Mouse (Mus musculus) ovary, postnatal 36 days (tissue): ENCODE results near the gene Tpd52l1.

Experiments
- DNase-seq: peaks from one replicate; pipeline ENCODE4 v3.0.0; 2022; ENCODE audit warnings: low spot score, mixed read lengths

The Tpd52l1 gene

DNA sequence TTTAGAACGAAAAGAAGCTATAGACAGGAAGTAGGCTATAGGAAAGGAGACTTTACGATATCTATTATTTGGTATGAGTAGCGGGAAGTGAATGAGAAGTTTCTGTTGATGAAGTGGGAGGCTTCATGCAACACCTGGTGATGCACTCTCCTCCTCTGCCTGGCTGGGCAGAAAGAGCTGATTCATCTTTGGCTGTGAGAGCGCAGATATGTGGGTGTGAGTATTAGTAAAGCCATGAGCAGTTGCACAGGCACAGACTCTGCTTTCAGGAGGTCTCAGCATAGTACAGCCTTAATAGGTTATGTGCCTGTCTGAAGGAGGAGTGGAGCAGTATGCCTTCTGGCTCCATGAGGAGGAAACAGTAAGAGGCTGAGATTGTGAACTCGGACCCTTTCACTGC is 109.3 kb downstream of the Tpd52l1 start:
- no peak for DNase-seq

DNA sequence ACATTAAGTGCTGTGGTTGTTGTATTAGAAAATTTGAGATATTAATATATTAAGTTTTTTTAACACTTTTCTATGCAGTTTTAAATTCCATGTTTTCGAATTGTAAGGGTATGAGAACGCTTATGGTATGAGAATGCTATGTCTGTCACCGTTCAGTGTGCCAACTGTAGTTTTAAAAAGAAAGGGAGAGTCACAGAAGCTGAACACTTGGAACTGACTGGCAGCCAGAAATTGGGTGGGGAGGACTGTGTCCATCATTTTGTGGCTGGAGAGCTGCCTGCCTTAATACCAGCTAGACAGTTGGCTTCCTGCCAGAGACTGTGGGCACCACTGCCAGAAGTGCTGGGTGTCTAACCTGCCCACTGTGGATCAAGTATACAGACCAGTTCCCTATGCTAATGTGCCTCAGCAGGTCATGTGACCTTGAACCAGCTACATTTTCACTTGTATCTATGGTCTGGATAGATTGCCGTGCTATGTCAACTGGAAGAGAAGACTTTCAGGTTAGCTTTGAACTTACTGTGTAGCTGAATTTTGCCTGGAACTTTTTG is 114.5 kb downstream of the Tpd52l1 start:
- peak; percentile 48 for DNase-seq

DNA sequence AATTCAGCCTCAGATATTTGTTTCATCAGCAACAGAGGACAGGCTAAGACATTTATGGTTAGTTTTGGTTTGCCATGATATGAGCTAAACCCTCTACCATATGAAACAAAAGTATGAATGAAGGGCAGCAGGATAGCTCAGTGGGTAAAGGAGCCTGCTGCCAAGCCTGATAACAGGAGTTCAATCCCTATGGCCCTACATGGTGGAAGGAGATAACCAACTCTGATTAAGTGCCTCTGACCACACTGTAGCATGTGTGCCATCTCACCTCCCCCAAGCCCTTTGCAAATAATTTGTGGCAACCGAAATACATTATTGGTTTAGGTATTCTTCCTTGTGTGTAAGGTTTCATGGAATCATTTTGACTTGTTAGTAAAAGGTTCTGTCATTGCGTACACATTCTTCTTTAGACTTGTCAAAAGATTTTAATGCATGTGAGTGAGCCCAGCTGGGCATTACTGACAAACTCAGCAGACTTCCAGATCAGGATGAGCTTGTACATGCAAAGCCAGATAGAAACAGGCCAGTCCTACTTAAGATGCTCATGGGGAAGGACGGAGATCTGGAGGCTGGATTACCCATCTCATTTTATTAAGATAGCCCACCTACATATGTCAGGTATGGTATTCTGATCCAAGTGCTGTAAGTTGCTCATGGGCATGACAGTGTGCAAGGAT is 115.3 kb downstream of the Tpd52l1 start:
- no peak for DNase-seq

DNA sequence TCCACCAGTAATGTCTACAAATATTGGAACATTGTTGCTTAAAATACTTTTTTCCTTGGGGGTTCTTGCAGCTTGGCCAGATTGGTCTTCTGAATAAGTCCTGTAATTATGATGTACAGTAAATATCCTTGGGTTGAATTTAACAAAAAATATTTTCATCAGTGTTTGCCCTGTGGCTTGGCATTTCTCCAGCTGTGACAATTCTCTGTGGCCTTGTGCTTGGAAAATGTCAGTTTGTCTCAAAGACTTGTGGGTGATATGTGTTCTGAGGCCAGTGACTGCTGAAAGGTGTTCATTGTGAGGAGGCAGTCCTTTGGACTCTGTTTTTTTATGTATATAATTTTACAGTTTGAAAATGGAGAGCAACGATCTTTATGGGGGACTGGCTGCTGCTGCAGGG is 116.3 kb downstream of the Tpd52l1 start:
- DNase-seq = peak; percentile 26

DNA sequence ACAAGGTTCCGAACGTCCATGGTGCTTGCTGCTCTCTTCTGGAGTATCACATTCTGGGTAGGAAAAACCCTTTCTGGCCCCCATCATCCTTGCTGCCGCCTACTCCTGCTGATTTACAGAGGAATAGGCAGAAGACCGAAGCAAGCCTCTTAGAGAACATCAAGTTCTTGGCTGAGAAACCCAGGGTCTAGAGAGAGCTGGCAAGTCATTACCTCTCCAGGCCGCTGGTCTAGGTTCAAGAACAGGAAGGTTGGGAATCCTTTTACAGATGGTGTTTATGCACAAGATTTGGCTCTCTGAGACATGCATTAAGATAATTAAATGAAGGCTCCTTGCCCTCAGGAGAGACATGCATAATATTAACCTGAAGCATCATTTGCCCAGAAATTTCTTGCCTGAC is 127.3 kb downstream of the Tpd52l1 start:
- DNase-seq = no peak

DNA sequence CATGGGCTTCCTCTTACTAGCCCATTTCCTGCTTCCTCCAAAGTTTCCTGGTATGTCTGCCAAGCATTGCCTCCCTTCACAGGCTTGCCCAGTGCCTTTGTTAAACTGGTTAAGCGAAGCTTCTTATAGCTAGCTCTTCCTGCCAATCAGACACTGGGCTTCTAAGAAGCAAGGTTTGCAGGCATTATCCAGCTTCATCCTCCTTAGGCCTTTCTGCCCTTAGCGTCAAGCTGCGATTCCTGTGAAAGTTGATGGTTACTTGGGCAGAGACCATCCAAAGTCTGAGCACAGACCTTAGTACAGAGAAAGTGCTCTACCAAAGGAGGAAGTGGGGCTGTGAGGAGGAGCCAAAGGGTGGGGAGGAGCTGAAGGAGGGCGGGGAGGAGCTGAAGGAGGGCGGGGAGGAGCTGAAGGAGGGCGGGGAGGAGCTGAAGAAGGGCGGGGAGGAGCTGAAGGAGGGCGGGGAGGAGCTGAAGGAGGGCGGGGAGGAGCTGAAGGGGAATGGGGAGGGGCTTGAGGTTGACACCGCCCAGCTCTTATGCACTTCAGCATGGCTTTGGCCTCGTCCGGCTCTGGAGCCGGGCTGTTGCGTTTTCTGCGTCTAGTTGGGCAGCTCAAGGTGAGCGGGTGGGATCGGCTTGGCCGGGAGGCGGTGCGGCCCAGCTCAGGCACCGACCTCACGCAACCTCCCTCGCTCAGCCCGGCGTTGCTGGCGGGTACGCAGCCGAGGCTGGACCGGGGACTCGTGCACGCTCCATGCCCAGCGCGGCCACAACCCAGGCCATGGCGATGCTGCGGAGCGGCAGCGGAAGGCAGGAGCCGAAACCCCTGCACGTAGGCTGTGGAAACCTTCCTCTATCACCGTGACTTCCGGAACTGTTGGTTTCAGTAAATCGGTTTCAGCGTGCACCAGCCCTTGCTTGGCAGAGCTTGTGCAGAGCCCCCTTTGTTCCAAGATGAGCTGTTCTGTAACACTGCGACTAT is 132.6 kb downstream of the Tpd52l1 start, which contains the start of gene Hddc2:
Hddc2 (plus strand) TSS at position 519 of the 984 bp plus-strand sequence.
- peak; percentile 80 for DNase-seq

DNA sequence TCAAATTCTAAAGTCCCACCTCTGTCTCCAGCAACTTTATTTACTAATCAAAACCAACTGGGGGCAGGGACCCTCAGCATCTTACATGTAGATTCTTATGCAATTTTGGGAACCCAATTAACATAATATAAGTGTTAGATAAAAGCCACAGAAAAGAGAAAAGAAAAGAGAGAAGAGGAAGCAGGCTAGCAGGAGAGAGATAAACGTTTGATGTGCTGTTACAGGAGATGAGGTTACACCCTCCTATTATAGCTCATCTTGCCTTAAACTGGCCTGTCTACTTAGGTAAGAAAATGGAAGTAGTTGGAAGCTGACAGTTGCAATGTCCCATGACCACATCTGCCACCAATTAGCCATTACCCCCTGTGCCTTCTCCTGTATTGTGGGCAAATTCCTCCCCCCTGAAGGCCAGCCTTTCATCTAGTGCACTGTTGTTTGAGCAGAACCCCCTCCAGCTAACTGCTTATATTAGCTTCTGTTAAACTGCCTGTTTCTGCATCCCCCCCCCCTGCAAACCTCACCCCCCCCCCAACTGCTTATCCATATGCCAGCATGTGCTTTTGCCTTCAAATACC is 138.6 kb downstream of the Tpd52l1 start:
- DNase-seq = no peak

DNA sequence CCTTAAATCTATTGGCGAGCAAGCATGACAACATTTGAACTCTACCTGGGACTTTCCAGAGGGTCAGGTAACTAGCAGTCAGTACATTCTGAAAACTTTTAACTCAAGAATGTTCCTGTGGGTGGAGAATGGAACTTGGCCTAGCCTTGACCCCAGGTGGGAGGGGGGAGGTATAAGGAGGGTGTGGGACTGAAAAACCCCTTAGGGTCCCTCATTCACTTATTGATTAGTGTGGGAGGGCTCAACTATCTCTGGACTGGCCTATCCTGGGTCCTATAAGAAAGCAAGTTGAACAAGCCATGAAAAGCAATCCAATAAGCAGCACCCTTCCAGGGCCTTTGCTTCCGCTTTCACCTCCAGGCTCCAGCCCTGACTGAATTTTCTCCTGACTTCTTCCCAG is 142.3 kb downstream of the Tpd52l1 start:
- no peak for DNase-seq

DNA sequence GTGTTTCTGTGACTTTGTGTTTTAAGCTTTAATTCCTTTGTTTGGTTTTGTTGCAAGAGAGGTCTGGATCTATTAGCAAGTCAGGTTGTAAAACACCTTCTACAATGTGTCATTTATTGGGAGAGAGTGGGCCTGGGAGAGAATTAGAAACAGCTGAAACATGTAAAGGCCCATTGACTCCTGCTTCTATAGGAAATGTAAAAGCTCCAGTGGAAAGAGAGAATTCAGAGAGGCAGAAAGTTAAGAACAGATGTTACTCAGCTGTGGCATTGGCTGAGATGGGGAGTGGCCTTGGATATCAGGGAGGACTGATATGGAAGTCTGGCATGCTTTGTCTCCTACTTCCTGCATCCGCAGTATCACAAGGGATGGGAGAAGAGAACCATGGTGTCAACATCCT is 145.5 kb downstream of the Tpd52l1 start:
- DNase-seq = no peak

DNA sequence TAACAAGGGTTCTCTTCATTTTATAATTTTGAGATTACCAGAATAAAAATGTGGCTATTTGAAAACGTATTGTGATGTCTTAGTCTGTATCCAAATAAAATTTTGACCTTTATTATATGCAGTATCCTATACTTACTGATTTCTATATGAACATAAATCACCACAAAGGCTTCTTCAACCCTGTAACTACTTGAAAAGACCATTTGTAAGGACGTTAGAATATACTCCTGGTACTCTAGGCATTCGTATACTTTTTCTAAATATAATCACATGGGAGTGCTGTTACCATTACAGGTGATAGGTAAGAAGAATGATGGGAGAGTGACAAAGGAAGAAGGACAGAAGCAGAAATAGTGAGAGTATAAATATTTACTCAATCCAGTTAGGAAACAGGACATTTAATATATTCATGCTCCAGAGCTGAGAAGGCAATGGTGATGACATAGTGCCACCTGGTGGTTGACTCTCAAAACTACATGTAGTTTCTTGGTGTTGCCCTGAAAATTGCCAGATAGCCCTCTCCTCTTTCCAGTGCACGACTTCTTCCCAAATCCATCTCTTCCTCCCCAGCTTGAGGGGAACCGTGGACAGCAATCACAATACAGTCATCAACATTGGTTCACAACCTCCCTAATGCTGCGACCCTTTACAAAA is 146.7 kb downstream of the Tpd52l1 start:
- DNase-seq = peak; percentile 16

DNA sequence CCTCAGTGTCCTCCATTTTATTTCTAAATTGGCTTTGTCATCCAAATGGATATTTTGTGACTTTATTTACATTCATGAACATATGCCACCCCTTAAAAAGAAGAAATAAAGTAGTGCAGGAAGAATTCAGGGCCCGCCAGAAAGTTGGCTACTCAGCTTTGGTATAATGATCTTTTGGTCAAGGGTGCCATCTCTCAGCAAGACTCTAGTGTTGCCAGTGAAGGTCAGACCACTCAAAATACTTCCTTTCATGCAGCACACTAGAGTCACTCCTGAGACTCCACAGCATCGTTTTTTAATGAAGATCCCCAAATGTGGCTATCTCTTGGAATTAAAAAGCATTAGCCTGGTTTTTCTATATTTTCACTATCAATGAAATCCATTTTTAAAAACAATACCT is 147.5 kb downstream of the Tpd52l1 start:
- DNase-seq = no peak

DNA sequence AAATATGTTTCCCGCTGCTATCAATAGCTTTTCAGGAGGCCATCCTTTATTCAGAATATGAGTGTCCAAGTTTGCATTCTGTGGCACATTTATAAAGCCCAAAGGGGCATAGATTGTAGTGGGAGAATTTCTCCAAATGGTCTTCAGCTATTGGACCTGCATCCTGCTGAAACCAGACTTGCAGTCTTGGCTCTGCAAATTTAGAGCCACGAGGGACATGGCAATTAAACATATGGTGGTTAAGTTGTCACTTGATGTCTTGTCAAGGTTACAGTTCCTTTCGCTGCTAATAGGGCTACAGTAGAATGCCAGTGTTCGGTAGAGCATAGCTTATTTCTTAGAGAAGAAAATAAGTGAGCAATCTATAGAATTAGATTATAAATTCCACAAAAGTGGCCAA is 148.7 kb downstream of the Tpd52l1 start:
- DNase-seq = no peak

DNA sequence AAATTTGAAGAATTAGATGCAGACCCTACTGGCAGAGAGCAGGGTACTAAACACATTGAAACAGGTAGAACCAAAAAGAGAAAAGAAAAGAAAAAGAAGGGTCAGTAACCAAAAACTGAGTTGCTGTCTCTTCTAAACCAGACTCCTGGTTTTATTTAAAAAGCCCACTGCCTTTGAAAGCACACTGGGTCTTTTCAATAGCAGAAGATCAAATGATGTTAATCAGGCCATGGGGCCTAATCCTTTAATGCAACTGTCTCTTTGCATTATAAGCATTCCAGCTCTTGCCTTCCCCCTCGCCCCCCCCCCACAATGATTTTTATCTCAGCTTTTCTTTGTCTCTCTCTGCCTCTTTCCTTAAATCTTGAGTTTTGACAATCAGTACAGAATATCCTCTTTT is 149.3 kb downstream of the Tpd52l1 start:
- DNase-seq = no peak

DNA sequence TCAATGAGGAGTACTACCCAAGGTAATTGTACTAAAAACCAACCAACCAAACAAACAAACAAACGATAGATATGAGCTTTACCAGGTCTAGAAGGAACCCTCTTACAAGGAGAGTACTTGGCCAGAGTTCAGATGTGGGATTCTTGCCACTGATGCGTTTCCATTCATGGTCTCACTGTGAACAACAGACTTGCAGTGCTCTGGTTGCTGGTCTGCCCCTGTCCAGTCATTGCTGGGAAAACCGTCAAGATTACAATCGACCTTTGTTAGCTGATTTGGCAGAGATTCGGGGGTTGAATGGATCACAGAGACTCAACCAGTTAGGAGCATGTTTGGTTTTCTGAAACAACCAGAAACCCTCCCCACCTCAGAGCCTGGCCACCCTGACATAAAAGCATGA is 150.1 kb downstream of the Tpd52l1 start:
- no peak for DNase-seq

DNA sequence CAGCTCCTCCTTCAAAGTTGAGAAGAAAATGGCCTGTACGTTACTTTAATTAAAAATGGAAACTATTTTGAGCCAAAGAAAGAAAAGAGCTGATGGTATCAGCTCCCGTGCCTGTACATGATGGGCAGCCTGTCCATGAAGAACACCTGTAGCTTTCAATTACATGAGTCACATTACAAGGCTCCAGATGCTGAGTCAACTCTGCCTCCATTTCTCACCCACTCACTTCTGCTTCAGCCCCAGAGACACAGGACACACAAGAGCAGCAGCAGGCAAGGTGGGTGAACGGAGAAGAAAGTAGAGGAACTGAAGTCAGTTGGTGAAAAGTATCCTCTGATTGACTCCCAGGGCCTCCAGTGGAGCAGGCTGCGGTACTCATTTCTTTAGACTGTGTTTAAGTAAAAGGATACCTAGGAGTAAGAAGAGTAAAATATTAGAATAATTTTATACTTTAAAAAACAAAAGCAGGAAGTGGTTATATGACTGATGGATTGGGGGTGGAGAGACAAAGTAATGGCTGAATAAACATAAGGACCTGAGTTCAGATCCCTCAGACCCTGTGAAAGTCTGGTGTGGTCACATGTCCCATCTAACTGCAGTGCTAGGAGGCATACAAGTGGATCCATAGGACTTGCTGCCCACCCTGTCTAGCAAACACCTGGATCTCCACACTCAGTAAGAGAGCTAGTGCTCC is 156.9 kb downstream of the Tpd52l1 start:
- DNase-seq = no peak

DNA sequence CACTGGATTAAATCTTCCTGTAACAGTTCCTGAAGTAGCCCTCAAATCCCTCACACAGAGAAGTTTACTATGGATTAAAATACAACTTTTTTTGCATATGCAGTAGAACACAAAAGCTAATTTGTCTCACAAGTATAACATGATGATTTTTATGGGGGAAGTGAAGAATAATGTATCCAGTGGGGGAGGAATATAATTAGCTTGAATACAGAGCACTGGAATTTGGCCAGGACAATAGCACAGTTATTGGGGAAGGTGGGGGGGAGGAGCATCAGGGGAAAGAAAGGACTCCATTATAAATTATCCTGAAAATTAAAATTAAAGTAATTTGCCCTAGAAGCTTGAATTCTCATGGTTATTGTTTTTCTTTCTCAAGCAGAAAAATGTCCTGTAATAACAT is 158.0 kb downstream of the Tpd52l1 start:
- DNase-seq = no peak
